ENCODE assay signal across 25 mouse cellular contexts in the genomic region with DNA sequence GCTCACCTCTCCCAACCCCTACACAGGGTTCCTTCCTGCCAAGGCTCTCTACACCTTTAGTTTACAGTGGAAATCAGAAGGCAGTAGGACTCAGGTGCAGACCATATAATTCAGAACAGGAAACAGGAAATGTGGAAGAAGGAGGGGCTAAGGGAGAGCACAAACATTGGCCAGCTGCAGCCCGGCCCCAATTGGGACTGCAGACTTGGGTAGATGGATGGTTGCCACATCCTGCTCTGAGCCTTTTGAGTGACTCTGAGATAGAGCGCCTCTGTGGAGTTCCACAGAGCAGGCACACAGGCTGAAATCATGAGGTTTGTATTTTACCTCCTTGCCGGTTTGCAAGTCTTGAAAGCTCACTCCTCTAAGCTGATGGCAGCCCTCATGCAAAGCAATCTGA. TPM values are rescaled to one million over a fixed set of nuclear protein-coding genes. Genes with fewer than 3 reads are reported as not detected.
DNase-seq lines count a peak whose midpoint lies in the region; ATAC-seq and TF ChIP-seq lines count a peak whose summit lies in the region.
"Had no signal": no experiment of that assay in that cellular context is flagged by ENCODE, and none has a peak within 500 bp of the region (broad histone marks: within the 10 kb centered on the region; RNA-seq: fewer than 3 reads in every experiment).

No protein-coding gene starts in this region.

- no peaks in the 10 kb centered on the region for H3K36me3 ChIP-seq in heart, embryonic 16.5 days (ENCODE audit: control insufficient read depth, insufficient read depth)
- no peaks in the 10 kb centered on the region for H3K36me3 ChIP-seq in midbrain, postnatal 0 days (ENCODE audit: insufficient read depth, low read length)
- no peaks in the 10 kb centered on the region for H3K36me3 ChIP-seq in midbrain, embryonic 13.5 days
- H3K36me3 ChIP-seq: embryonic facial prominence, embryonic 12.5 days; heart, embryonic 15.5 days; hindbrain, embryonic 10.5 days; limb, embryonic 13.5 days; liver, embryonic 13.5 days; lung, embryonic 15.5 days; stomach, embryonic 15.5 days had no signal

- H3K4me2 ChIP-seq in heart, embryonic 16.5 days (ENCODE audit: low read depth, low read length) = no peak overlapping the region
- H3K4me2 ChIP-seq in midbrain, postnatal 0 days (ENCODE audit: low read depth, low read length, poor library complexity, severe bottlenecking) = no peak overlapping the region
- H3K4me2 ChIP-seq in midbrain, embryonic 13.5 days (replicated peaks) = no peak overlapping the region
- H3K4me2 ChIP-seq: embryonic facial prominence, embryonic 12.5 days; forebrain, embryonic 13.5 days; heart, embryonic 15.5 days; limb, embryonic 13.5 days; liver, embryonic 13.5 days; lung, embryonic 15.5 days; stomach, embryonic 15.5 days had no signal

- H3K4me3 ChIP-seq in heart, embryonic 16.5 days (ENCODE audit: low read length) = no peak overlapping the region
- no peak overlapping the region for H3K4me3 ChIP-seq in midbrain, postnatal 0 days (ENCODE audit: low read depth, low read length)
- no peak overlapping the region for H3K4me3 ChIP-seq in midbrain, embryonic 13.5 days (replicated peaks)
- H3K4me3 ChIP-seq: embryonic facial prominence, embryonic 12.5 days; erythroblast, embryonic 14.5 days; forebrain, embryonic 13.5 days; heart, embryonic 15.5 days; hindbrain, embryonic 10.5 days; layer of hippocampus, adult 2 months; limb, embryonic 13.5 days; liver, embryonic 13.5 days; lung, embryonic 15.5 days; stomach, embryonic 15.5 days had no signal

- WGBS in heart, embryonic 16.5 days = 80% methylated on average over 3 of the region's 3 CpGs
- WGBS in midbrain, postnatal 0 days = 89% methylated on average over 3 of the region's 3 CpGs
- WGBS in midbrain, embryonic 13.5 days = 85% methylated on average over 3 of the region's 3 CpGs

- no peak overlapping the region for H3K27ac ChIP-seq in heart, embryonic 16.5 days (ENCODE audit: low read length)
- no peak overlapping the region for H3K27ac ChIP-seq in midbrain, postnatal 0 days (ENCODE audit: low read depth, low read length)
- no peak overlapping the region for H3K27ac ChIP-seq in midbrain, embryonic 13.5 days
- H3K27ac ChIP-seq: embryonic facial prominence, embryonic 12.5 days; forebrain, embryonic 13.5 days; heart, embryonic 15.5 days; hindbrain, embryonic 10.5 days; layer of hippocampus, adult 2 months; limb, embryonic 13.5 days; liver, embryonic 13.5 days; lung, embryonic 15.5 days; stomach, embryonic 15.5 days had no signal

- H3K27me3 ChIP-seq in heart, embryonic 16.5 days (ENCODE audit: control insufficient read depth, insufficient read depth, low read length) = no peaks in the 10 kb centered on the region
- no peaks in the 10 kb centered on the region for H3K27me3 ChIP-seq in midbrain, postnatal 0 days (ENCODE audit: insufficient read depth, low read length)
- no peaks in the 10 kb centered on the region for H3K27me3 ChIP-seq in midbrain, embryonic 13.5 days
- H3K27me3 ChIP-seq: embryonic facial prominence, embryonic 12.5 days; forebrain, embryonic 13.5 days; heart, embryonic 15.5 days; limb, embryonic 13.5 days; liver, embryonic 13.5 days; lung, embryonic 15.5 days; stomach, embryonic 15.5 days had no signal

- DNase-seq in heart, adult 11 months = no peak
- no peak for DNase-seq in midbrain, postnatal 0 days (ENCODE audit: low spot score)
- peak; percentile 37 to 67 for DNase-seq in thymus, postnatal 36 days
- no peak for DNase-seq in cerebellum, adult 8-10 months
- DNase-seq in adrenal gland, postnatal 25 days = no peak
- DNase-seq: adrenal gland, adult 2 months; cerebellum, adult 9-11 months; gastrocnemius, postnatal 14 days; kidney, adult 11 months; kidney, postnatal 14 days; layer of hippocampus, postnatal 36 days; liver, embryonic 13.5 days; spleen, adult 18-20 months had no signal

- TF ChIP-seq CTCF in midbrain, postnatal 0 days (IDR thresholded peaks at IDR 0.05) = no peak

- H3K4me1 ChIP-seq in heart, embryonic 16.5 days (ENCODE audit: control insufficient read depth, insufficient read depth, low read length) = no peaks in the 10 kb centered on the region
- no peaks in the 10 kb centered on the region for H3K4me1 ChIP-seq in midbrain, postnatal 0 days (ENCODE audit: insufficient read depth, low read length)
- H3K4me1 ChIP-seq in midbrain, embryonic 13.5 days (replicated peaks) = no peaks in the 10 kb centered on the region
- H3K4me1 ChIP-seq: embryonic facial prominence, embryonic 12.5 days; forebrain, embryonic 13.5 days; heart, embryonic 15.5 days; hindbrain, embryonic 10.5 days; limb, embryonic 13.5 days; liver, embryonic 13.5 days; lung, embryonic 15.5 days; stomach, embryonic 15.5 days had no signal

- H3K9ac ChIP-seq in heart, embryonic 16.5 days (ENCODE audit: low read length) = no peak overlapping the region
- H3K9ac ChIP-seq in midbrain, postnatal 0 days (replicated peaks; ENCODE audit: low read length, poor library complexity, severe bottlenecking) = no peak overlapping the region
- H3K9ac ChIP-seq in midbrain, embryonic 13.5 days (replicated peaks) = no peak overlapping the region
- H3K9ac ChIP-seq: embryonic facial prominence, embryonic 12.5 days; forebrain, embryonic 13.5 days; heart, embryonic 15.5 days; limb, embryonic 13.5 days; liver, embryonic 13.5 days; lung, embryonic 15.5 days; stomach, embryonic 15.5 days had no signal

- peak; percentile 32; the same call in 1 of the 2 replicates for ATAC-seq in heart, embryonic 16.5 days (replicated peaks; ENCODE audit: extremely low read depth, insufficient read depth, low FRiP score)
- peak; percentile 27; the same call in 1 of the 2 replicates for ATAC-seq in midbrain, postnatal 0 days (ENCODE audit: low FRiP score)
- no peak for ATAC-seq in midbrain, embryonic 13.5 days
- 0 out of 2 replicates have a peak, but pooled peaks have one; percentile 26 for ATAC-seq in neutrophil, adult 5-6 weeks (ENCODE audit: extremely low read depth, insufficient number of reproducible peaks, low FRiP score, poor library complexity, severe bottlenecking)

- H3K9me3 ChIP-seq in heart, embryonic 16.5 days (replicated peaks; ENCODE audit: control insufficient read depth, low read length) = no peaks in the 10 kb centered on the region
- H3K9me3 ChIP-seq in midbrain, postnatal 0 days (ENCODE audit: low read length) = no peaks in the 10 kb centered on the region
- H3K9me3 ChIP-seq in midbrain, embryonic 13.5 days = no peaks in the 10 kb centered on the region
- H3K9me3 ChIP-seq: embryonic facial prominence, embryonic 12.5 days; forebrain, embryonic 13.5 days; heart, embryonic 15.5 days; hindbrain, embryonic 10.5 days; limb, embryonic 13.5 days; liver, embryonic 13.5 days; lung, embryonic 15.5 days; stomach, embryonic 15.5 days had no signal

RNA-seq across cellular contexts. Expression of a gene that starts 59.8 kb away (rescaled TPM):
- 1.3 and 1.6 TPM in 2 replicates for polyA plus RNA-seq in heart, embryonic 16.5 days (2015; fragmentation: Nextera tagmentation; extraction: Ambion mirVana)
- total RNA-seq in midbrain, postnatal 0 days (2014; rRNA removed) = 2.3 and 5.5 TPM in 2 replicates
- 3.6 and 4.8 TPM in 2 replicates for polyA plus RNA-seq in midbrain, postnatal 0 days (2015; fragmentation: Nextera tagmentation; extraction: Ambion mirVana)
- polyA plus RNA-seq in midbrain, embryonic 13.5 days (2015; fragmentation: Nextera tagmentation; extraction: Ambion mirVana) = 0.57 and 0.75 TPM in 2 replicates
- 0.12 and 0.25 TPM in 2 replicates for total RNA-seq in neutrophil, adult 5-6 weeks (2017)
- 211 and 257 TPM in 2 replicates for total RNA-seq in adrenal gland, postnatal 25 days (2021)
- polyA plus RNA-seq: erythroblast, embryonic 14.5 days had no signal

Comparison
In these comparisons a context has a peak if more than half of its experiments do, and no peak if none do; other contexts are left out.
1. DNase-seq: peak in thymus, postnatal 36 days (2 of 2); none in heart, adult 11 months (single experiment), midbrain, postnatal 0 days (single experiment), cerebellum, adult 8-10 months (single experiment) and adrenal gland, postnatal 25 days (single experiment).
2. RNA of a gene that starts 59.8 kb away (total RNA-seq): 211 to 257 TPM in adrenal gland, postnatal 25 days; 2.3 to 5.5 TPM in midbrain, postnatal 0 days and 0.12 to 0.25 TPM in neutrophil, adult 5-6 weeks; every median in the first group is over 10 times any median in the second.